15 mouse cellular contexts compared by ENCODE assay signal in genomic region chr7:28991616-28992015, GRCm38 (mm10). TPM values are rescaled to one million over a fixed set of nuclear protein-coding genes. Genes with fewer than 3 reads are reported as not detected.
A peak's percentile ranks its signal among the peaks of the same experiment; 100 is the strongest.
DNase-seq lines count a peak whose midpoint lies in the region; TF ChIP-seq lines count a peak whose summit lies in the region.
"Had no signal": no experiment of that assay in that cellular context is flagged by ENCODE, and none has a peak within 500 bp of the region (broad histone marks: within the 10 kb centered on the region; RNA-seq: fewer than 3 reads in every experiment).

No protein-coding gene starts in this region.

- peaks cover 5 to 9% of the 10 kb centered on the region in 2 experiments; a peak in 3 of 4 replicates for H3K4me1 ChIP-seq in CH12.LX (ENCODE audit: control insufficient read depth in 1 of 2, insufficient read depth in 2 of 2)
- no peaks in the 10 kb centered on the region for H3K4me1 ChIP-seq in bone marrow macrophage, adult 2 months (ENCODE audit: control insufficient read depth, insufficient read depth, low read length)
- H3K4me1 ChIP-seq: embryonic facial prominence, embryonic 10.5 days; forebrain, embryonic 12.5 days; heart, embryonic 15.5 days; midbrain, embryonic 13.5 days; neural tube, embryonic 13.5 days; stomach, embryonic 15.5 days had no signal

- H3K27me3 ChIP-seq in CH12.LX (replicated peaks): no peaks in the 10 kb centered on the region
- H3K27me3 ChIP-seq: forebrain, embryonic 12.5 days; heart, embryonic 15.5 days; midbrain, embryonic 13.5 days; neural tube, embryonic 13.5 days; stomach, embryonic 15.5 days had no signal

- dilution Hi-C loops in CH12.LX (cut with MboI; ENCODE audit: extremely low pct_ligation_motif_present, extremely low pct_unique_long_range_greater_than_20kb, low sequenced_read_pairs): no loop called here

- H3K79me2 ChIP-seq in CH12.LX (replicated peaks; ENCODE audit: control insufficient read depth, extremely low read depth, insufficient read depth, poor library complexity, severe bottlenecking): peaks cover 4% of the 10 kb centered on the region

- no peak for TF ChIP-seq EP300 in CH12.LX (IDR thresholded peaks at IDR 0.05; ENCODE audit: low read length)

- H3K4me2 ChIP-seq in CH12.LX (ENCODE audit: insufficient read depth, low read depth, poor library complexity, severe bottlenecking): no peak overlapping the region
- H3K4me2 ChIP-seq: forebrain, embryonic 12.5 days; heart, embryonic 15.5 days; midbrain, embryonic 13.5 days; neural tube, embryonic 13.5 days; stomach, embryonic 15.5 days had no signal

- peak; percentile 47 for TF ChIP-seq RAD21 in CH12.LX (IDR thresholded peaks at IDR 0.05; ENCODE audit: low read depth, low read length)

- peaks cover 28% of the 10 kb centered on the region for H3K9me3 ChIP-seq in CH12.LX (replicated peaks; ENCODE audit: low read length)
- H3K9me3 ChIP-seq: embryonic facial prominence, embryonic 10.5 days; forebrain, embryonic 12.5 days; heart, embryonic 15.5 days; midbrain, embryonic 13.5 days; neural tube, embryonic 13.5 days; stomach, embryonic 15.5 days had no signal

- no peak for DNase-seq in left cerebral cortex, adult 2 months (ENCODE audit: extremely low spot score in 1 of 2, low spot score in 2 of 2)
- no peak for DNase-seq in left cerebral cortex, adult 8-10 months (ENCODE audit: low spot score in 2 of 2)
- peak; percentile 45 for DNase-seq in 416B (ENCODE audit: low read depth)
- no peak for DNase-seq in CH12.LX (ENCODE audit: extremely low read depth)
- no peak for DNase-seq in cerebellum, postnatal 14 days
- no peak for DNase-seq in frontal cortex, postnatal 36 days (ENCODE audit: low spot score in 2 of 2)
- DNase-seq in gastrocnemius, postnatal 36 days: no peak
- DNase-seq: cerebellum, adult 9-10 months had no signal

- no peak overlapping the region for H3K4me3 ChIP-seq in left cerebral cortex, adult 2 months
- H3K4me3 ChIP-seq in CH12.LX (replicated peaks in 1 of 3; ENCODE audit: low read depth in 2 of 3, low read length in 2 of 3, poor library complexity in 1 of 3): no peak overlapping the region
- no peak overlapping the region for H3K4me3 ChIP-seq in bone marrow macrophage, adult 2 months (ENCODE audit: insufficient read depth, low read length)
- H3K4me3 ChIP-seq: embryonic facial prominence, embryonic 10.5 days; forebrain, embryonic 12.5 days; heart, embryonic 15.5 days; midbrain, embryonic 13.5 days; neural tube, embryonic 13.5 days; stomach, embryonic 15.5 days had no signal

- H3K27ac ChIP-seq in left cerebral cortex, adult 2 months: no peak overlapping the region
- H3K27ac ChIP-seq in CH12.LX (ENCODE audit: insufficient read depth, low read depth): no peak overlapping the region
- H3K27ac ChIP-seq in bone marrow macrophage, adult 2 months (ENCODE audit: insufficient read depth, low read depth, low read length): no peak overlapping the region
- H3K27ac ChIP-seq: embryonic facial prominence, embryonic 10.5 days; forebrain, embryonic 12.5 days; heart, embryonic 15.5 days; midbrain, embryonic 13.5 days; neural tube, embryonic 13.5 days; stomach, embryonic 15.5 days had no signal

- intact Hi-C loops in left cerebral cortex, adult 2 months (cut with DNase I): no loop called here
- intact Hi-C loops in gastrocnemius, postnatal 36 days (cut with DNase I): no loop called here

- peak; percentile 41 for TF ChIP-seq CTCF in left cerebral cortex, adult 2 months (IDR thresholded peaks at IDR 0.05)
- peak in 1 of 2 experiments; percentile 67; a peak in 3 of 4 replicates for TF ChIP-seq CTCF in CH12.LX (conservative IDR thresholded peaks at IDR 0.05 in 1 of 2, IDR thresholded peaks at IDR 0.05 in 1 of 2; ENCODE audit: low read depth in 2 of 2, low read length in 2 of 2)
- peak; percentile 74 for TF ChIP-seq CTCF in bone marrow macrophage, adult 2 months (IDR thresholded peaks at IDR 0.05; ENCODE audit: low read depth, low read length)

- no peak overlapping the region for H3K9ac ChIP-seq in CH12.LX (ENCODE audit: insufficient read depth, low read depth)
- H3K9ac ChIP-seq: forebrain, embryonic 12.5 days; heart, embryonic 15.5 days; midbrain, embryonic 13.5 days; neural tube, embryonic 13.5 days; stomach, embryonic 15.5 days had no signal

- peaks cover 91 to 99% of the 10 kb centered on the region in 2 experiments for H3K36me3 ChIP-seq in CH12.LX (replicated peaks in 1 of 2; ENCODE audit: control insufficient read depth in 1 of 2, insufficient read depth in 1 of 2, low read length in 1 of 2)
- H3K36me3 ChIP-seq: embryonic facial prominence, embryonic 10.5 days; forebrain, embryonic 12.5 days; heart, embryonic 15.5 days; midbrain, embryonic 13.5 days; neural tube, embryonic 13.5 days; stomach, embryonic 15.5 days had no signal

- in situ Hi-C loops in CH12.LX (cut with MboI; ENCODE audit: low pct_ligation_motif_present, low pct_unique_long_range_greater_than_20kb, low sequenced_read_pairs): no loop called here

- no peak for TF ChIP-seq POLR2A in CH12.LX (IDR thresholded peaks at IDR 0.05; ENCODE audit: low read depth, low read length)
- TF ChIP-seq POLR2A in bone marrow macrophage, adult 2 months (IDR thresholded peaks at IDR 0.05; ENCODE audit: borderline replicate concordance, low read depth, low read length): no peak

TF ChIP-seq in CH12.LX, 34 proteins besides CTCF, POLR2A, EP300 and RAD21:
- no peak for TF ChIP-seq USF2 (conservative IDR thresholded peaks at IDR 0.05; ENCODE audit: low read depth, low read length)
- no peak for TF ChIP-seq PAX5 (IDR thresholded peaks at IDR 0.05; ENCODE audit: low read length)
- TF ChIP-seq RCOR1 (conservative IDR thresholded peaks at IDR 0.05; ENCODE audit: low read depth, low read length): no peak
- peak; percentile 49 for TF ChIP-seq ZNF384 (IDR thresholded peaks at IDR 0.05; ENCODE audit: low read depth, low read length)
- TF ChIP-seq SMC3 (IDR thresholded peaks at IDR 0.05; ENCODE audit: low read depth, low read length): peak; percentile 55
- no peak for TF ChIP-seq TCF12 (IDR thresholded peaks at IDR 0.05; ENCODE audit: low read depth, low read length)
- no peak for TF ChIP-seq CHD1 (IDR thresholded peaks at IDR 0.05; ENCODE audit: low read depth, low read length)

RNA-seq across cellular contexts. Expression of gene Map4k1, which starts 9.8 kb away (rescaled TPM):
- total RNA-seq in left cerebral cortex, adult 2 months (2021): 1 to 10 TPM; 1.8 to 2.3 TPM
- total RNA-seq in left cerebral cortex, adult 8-10 months (2022): 1 to 10 TPM in 3 of 4 experiments, under 1 TPM in 1; 0.99 to 3.7 (median 2.1) TPM
- total RNA-seq in CH12.LX (2012; rRNA removed) (183 and 195 TPM in 2 replicates), CH12.LX (2014; rRNA removed) (112 and 114 TPM in 2 replicates)
- 395 and 401 TPM in 2 replicates for polyA plus RNA-seq in CH12.LX (2012; ENCODE audit: insufficient read length, low read depth)
- polyA plus RNA-seq in bone marrow macrophage, adult 2 months (2012; ENCODE audit: insufficient read depth, insufficient read length, missing spikeins): 9.6 and 12.0 TPM in 2 replicates
- total RNA-seq in gastrocnemius, postnatal 36 days (2021): under 1 TPM; 0.27 to 0.46 TPM

RNA-seq across cellular contexts. Expression of gene Eif3k, which starts 10.0 kb away (rescaled TPM):
- 100 to 1,000 TPM; 179 to 192 TPM for total RNA-seq in left cerebral cortex, adult 2 months (2021)
- total RNA-seq in left cerebral cortex, adult 8-10 months (2022): 100 to 1,000 TPM; 197 to 208 (median 204) TPM
- total RNA-seq in CH12.LX (2012; rRNA removed): 513 and 551 TPM in 2 replicates
- 595 and 658 TPM in 2 replicates for total RNA-seq in CH12.LX (2014; rRNA removed)
- polyA plus RNA-seq in CH12.LX (2012; ENCODE audit: insufficient read length, low read depth): 580 and 584 TPM in 2 replicates
- polyA plus RNA-seq in bone marrow macrophage, adult 2 months (2012; ENCODE audit: insufficient read depth, insufficient read length, missing spikeins): 228 TPM in 2 replicates
- 100 to 1,000 TPM; 119 to 125 TPM for total RNA-seq in gastrocnemius, postnatal 36 days (2021)

RNA-seq across cellular contexts. Expression of gene Actn4, which starts 29.5 kb away (rescaled TPM):
- total RNA-seq in left cerebral cortex, adult 2 months (2021): 100 to 1,000 TPM; 196 to 199 TPM
- total RNA-seq in left cerebral cortex, adult 8-10 months (2022): 100 to 1,000 TPM; 161 to 178 (median 177) TPM
- total RNA-seq in CH12.LX (2012; rRNA removed) (62.9 and 63.4 TPM in 2 replicates), CH12.LX (2014; rRNA removed) (45.9 and 56.9 TPM in 2 replicates)
- polyA plus RNA-seq in CH12.LX (2012; ENCODE audit: insufficient read length, low read depth): 127 and 145 TPM in 2 replicates
- polyA plus RNA-seq in bone marrow macrophage, adult 2 months (2012; ENCODE audit: insufficient read depth, insufficient read length, missing spikeins): 92.7 and 105 TPM in 2 replicates
- 10 to 100 TPM; 31.6 to 35.1 TPM for total RNA-seq in gastrocnemius, postnatal 36 days (2021)

Comparison
In these comparisons a context has a peak if more than half of its experiments do, and no peak if none do; other contexts are left out.
1. RNA of gene Map4k1, which starts 9.8 kb away (total RNA-seq): 112 to 195 TPM in CH12.LX; 0.99 to 3.7 TPM in left cerebral cortex, adult 8-10 months, 1.8 to 2.3 TPM in left cerebral cortex, adult 2 months and 0.27 to 0.46 TPM in gastrocnemius, postnatal 36 days; every median in the first group is over 10 times any median in the second.